Mouse (Mus musculus) retina, postnatal 1 day (tissue): ENCODE results near the gene Etfb.
"Not testable (repeated sequence)": the region's sequence is repeated elsewhere in the genome, so short reads cannot be mapped to it uniquely, and the experiment has no call there.

Source experiments
- DNase-seq: peaks from one replicate; pipeline ENCODE4 v3.0.0-alpha.2; 2012

Gene Etfb

DNA sequence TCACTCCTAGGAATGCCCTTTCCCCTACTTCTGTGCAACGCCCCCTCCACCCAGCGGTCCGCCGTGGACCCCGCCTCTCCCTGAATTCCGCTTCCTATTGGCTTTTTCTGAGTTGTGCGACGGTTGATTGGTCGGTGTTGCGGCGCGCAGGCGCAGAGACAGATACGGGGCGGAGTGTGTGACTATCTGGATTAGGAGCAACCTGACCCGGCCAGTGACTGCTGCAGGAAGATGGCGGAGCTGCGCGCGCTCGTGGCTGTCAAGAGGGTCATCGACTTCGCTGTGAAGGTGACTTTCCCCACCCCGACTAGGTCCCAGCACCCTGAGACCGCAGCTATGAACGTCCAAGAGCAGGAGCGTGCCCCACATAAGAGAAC, at the start of gene Etfb, which contains the start of gene Gm45233:
Gene Etfb (plus strand): TSS at position 167 of the 377 bp plus-strand sequence.
Gene Gm45233 (plus strand): TSS at position 212 of the 377 bp plus-strand sequence.
- peak; percentile 97 for DNase-seq

DNA sequence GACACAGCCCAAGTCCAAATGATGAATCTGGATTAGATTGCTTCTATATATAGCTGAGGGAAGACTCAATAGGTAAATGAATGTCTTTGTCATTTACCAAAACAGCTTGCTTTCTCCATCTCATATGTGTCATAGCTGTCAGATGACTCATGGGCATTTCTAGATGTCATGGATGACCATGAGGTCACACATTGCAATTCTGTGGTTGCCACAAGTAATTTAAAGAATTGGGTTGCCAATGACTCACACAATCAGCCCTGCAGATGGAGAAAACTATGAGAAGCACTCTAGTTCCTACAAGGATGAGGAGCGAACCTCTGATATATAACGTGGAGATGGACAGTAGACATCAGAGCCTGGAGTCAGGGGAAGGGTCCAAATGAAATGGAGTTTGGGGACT, 44.4 kb upstream of the Etfb start:
- no peak for DNase-seq

GRCm38 (mm10) chr7:43402718-43403117, 41.2 kb upstream of the Etfb start:
- DNase-seq: no peak

DNA sequence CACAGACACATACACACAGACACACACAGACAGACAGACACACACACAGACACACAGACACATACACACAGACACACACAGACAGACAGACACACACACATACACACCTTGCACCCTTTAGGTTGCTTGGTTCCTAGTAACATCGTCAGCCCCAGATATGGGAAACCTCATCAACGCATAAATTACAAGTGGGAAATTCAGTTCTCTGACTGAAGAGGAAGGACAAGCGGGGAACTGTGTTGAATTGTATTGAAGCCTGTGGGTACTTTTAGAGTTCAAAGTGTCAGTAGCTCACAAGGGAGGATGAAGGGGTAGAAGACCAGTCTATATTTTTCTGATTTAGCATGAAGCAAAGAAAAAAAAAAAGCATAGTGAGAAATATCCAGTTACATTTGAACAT, 36.3 kb upstream of the Etfb start:
- DNase-seq: no peak

DNA sequence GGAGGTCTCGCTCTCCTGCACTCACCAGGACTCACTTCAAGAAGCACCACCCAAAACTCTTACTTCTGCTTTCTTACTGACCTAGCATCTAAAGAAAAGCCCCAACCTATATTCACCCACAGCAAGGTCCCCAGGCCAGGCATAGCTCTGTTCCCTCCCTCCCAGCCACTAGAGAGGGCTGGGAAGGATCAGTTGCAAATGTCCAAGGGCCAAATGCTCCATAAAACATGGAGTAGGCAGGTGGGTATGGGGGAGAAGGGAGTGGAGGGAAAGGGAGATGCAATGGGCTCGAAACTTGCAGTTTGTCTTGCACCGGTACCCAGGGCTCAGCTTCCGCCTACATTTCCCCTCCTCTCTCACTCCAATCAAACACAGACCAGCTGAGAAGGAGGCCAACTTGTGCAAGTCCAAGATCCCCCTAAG, 35.7 kb upstream of the Etfb start, which contains the start of gene Siglecg:
Gene Siglecg (plus strand): TSS at position 74 of the 423 bp plus-strand sequence.
- no peak for DNase-seq

DNA sequence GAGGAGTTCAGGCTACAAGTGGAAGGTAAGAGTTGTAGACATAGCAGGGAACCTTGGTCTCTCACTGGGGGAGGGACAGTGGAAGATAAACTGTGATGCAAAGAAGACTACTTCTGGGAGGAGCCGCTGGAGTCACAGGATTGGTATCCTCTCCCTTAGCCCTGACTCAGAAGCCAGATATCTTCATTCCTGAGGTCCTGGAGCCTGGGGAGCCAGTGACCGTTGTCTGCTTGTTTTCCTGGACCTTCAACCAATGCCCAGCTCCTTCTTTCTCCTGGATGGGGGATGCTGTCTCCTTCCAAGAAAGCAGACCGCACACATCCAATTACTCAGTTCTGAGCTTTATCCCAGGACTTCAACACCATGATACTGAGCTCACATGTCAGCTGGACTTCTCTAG, 34.8 kb upstream of the Etfb start:
- DNase-seq: no peak

GRCm38 (mm10) chr7:43411724-43412123, 32.2 kb upstream of the Etfb start:
- not testable (repeated sequence) for DNase-seq

DNA sequence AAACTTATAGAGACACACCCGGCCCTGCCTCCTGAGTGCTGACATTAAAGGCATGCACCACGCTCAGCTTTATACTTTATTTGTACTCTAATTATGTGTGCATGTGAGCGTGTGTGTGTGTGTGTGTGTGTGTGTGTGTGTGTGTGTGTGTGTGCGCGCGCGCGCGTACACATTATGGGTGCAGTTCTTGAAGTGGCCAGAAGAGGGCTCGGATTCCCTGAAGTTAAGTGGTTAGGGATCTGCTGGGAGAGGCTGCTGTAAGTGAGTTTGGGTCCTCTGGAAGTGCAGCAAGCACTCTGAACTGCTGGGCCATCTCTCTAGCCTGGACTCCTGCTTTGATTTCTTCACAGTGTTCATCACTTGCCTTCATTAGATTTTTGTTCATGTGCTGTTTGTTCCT, 26.6 kb upstream of the Etfb start:
- no peak for DNase-seq

- peak; percentile 81 for DNase-seq
Measured at GRCm38 (mm10) chr7:43422995-43423617, 20.8 kb upstream of the Etfb start.

DNA sequence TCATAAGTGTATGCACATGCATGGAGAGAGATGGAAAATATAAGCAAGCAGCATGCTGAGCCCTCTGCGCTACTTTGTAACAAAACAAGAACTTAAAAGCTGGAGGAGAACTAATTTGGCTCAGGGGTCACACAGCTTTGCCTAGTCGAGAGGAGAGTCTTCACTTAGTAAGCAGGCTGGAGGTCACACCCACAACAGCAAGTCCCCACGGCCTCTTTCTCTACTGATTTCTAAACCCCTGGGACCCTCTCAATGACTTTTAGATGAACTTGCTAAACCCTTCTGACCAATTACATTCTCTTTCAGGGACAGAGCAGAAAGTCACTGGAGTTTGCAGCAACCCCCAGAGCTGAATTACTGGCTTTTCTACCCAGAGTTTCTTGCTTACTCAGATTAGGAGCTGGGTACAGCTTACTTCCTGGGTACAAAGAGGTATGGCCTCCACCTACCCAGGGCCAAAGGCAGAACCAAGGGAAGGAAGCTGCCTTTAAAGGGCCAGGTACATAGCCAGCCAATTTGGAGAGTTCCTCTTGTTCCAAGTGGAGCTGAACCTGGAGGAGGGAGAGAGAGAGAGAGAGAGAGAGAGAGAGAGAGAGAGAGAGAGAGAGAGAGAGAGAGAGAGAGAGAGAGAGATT, 19.8 kb upstream of the Etfb start:
- DNase-seq: no peak

- no peak for DNase-seq
Measured at GRCm38 (mm10) chr7:43427406-43427805, 16.5 kb upstream of the Etfb start, which contains the start of gene Lim2. Gene Lim2, plus strand, starts transcription at chr7:43427670.

DNA sequence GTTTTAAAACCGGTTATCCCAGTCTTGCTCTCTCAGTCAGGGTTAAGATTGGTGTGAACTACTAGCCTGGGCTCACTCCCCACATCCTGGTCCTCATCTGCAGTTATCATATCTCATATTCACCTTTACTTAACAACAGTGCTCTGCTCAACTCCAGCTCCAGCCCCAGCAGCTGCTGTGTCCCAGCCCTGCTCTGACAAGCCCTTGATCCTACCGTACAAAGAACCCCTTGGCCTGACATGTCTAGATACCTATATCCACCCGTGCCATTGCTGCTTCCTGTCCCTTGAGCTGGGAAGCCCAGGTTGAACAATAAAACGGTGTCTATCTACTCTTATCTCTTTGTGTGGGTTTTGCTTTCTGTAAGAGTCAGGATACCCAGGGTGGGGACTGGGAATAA, 14.4 kb upstream of the Etfb start:
- no peak for DNase-seq

DNA sequence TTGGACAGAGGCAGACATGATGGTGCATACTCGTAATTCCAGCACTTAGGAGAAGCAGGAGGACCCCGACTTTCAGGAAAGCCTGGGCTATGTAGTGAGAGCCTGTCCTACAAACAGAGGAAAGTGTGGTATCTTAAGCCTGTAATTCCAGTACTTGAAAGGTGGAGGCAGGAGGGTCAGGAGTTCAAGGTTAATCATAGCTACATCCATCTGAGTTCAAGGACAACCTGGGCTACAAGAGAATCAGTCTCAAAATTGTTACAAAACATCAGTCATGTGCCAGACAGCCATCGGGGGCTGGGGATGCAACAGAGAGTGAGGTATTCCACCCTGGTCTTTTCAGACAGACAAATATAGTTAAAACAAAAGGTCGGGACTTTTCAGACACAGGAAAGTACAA, 11.0 kb upstream of the Etfb start:
- no peak for DNase-seq

DNA sequence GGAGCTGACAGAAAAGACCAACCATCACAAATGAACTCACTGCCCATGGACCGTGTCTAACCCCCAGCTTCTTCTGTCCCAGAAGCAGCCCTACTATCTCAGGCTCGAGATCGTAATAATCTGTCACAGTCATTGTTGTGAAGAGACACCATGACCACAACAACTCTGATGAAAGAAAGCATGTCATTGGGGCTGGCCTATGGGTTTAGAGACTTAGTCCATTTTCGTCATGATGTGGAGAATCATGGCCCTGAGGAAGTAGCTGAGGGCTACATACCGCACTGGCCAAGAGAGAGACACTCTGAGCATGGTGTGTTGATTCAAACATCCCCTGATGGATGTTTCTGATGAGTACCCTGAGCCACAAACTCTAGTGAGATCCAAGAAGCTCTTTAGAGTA, 9.2 kb upstream of the Etfb start:
- DNase-seq: no peak

GRCm38 (mm10) chr7:43436341-43437255, 7.3 kb upstream of the Etfb start, which contains the start of gene Nkg7:
Gene Nkg7, plus strand, starts transcription at chr7:43437073.
- no peak for DNase-seq

- DNase-seq: no peak
Measured at GRCm38 (mm10) chr7:43438611-43439010, 5.3 kb upstream of the Etfb start.

DNA sequence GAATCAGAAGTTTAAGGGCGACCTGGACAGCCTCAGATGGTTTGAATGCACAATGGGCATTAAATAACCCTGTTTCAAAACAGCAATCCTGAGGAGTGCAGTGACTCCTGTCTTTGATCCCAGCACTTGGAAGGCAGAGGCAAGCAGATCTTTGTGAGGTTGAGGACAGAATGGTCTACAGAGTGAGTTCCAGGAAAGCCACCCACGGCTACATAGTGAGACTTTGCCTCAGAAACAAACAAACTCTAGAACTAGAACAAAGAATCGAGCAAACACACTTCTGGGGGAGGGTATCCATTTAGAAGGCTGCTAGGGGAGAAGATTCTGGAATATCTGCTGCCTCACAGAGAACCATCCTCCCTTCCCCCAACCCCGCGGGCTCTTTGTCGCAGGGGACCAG, 3.4 kb upstream of the Etfb start, which contains the start of gene Cldnd2:
Gene Cldnd2 (plus strand): TSS at position 301 of the 400 bp plus-strand sequence.
- no peak for DNase-seq

- DNase-seq: no peak
Measured at GRCm38 (mm10) chr7:43441071-43441470, 2.8 kb upstream of the Etfb start.

- no peak for DNase-seq
Measured at GRCm38 (mm10) chr7:43442684-43443083, 1.2 kb upstream of the Etfb start.

GRCm38 (mm10) chr7:43443126-43443916, 562 bp upstream of the Etfb start:
- peak; percentile 71 for DNase-seq

GRCm38 (mm10) chr7:43447801-43448200, 3.9 kb downstream of the Etfb start:
- DNase-seq: no peak

- no peak for DNase-seq
Measured at GRCm38 (mm10) chr7:43448246-43448645, 4.4 kb downstream of the Etfb start.

DNA sequence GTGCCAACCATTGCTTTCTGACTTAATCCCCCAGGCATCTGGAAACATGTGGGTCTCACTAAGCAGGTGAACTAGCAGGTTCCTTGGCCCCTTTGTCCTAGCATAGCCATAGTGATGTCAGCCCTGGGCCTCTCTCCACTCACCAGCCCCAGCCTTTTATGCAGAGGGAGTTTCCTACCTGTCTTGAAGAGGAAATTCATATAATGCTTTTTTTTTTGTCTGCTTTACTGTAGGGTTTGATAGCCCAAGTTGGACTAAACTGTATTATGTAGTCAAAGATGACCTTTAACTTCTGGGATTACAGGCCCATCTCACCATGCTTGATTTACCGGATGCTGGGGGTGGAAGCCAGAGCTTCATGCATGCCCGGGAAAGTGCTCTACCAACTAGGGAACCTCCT, 5.9 kb downstream of the Etfb start:
- no peak for DNase-seq
